Mouse (Mus musculus): Measurements from ENCODE around the gene D330045A20Rik. TPM values are rescaled to one million over a fixed set of nuclear protein-coding genes. Genes with fewer than 3 reads are reported as not detected.

Gene D330045A20Rik
- total and polyA plus RNA-seq, 3 experiments: 2.7 to 3.1 TPM; not detected in 1

Other genes with a start within 250 kb of the D330045A20Rik start
- gene Trap1a, start 146.7 kb upstream of the D330045A20Rik start, total RNA-seq (2012; rRNA removed): 383 and 424 TPM in 2 replicates
- gene Trap1a, start 146.7 kb upstream of the D330045A20Rik start, polyA plus RNA-seq (2012; ENCODE audit: insufficient read depth in 1 of 2, insufficient read length in 2 of 2, low read depth in 1 of 2, low replicate concordance in 2 of 2, missing spikeins in 1 of 2): 100 to 1,000 TPM in 1 of 2 experiments, not detected in 1; 548 TPM
- gene Rnf128, start 82.9 kb downstream of the D330045A20Rik start, total RNA-seq (2012; rRNA removed): 19.6 and 23.1 TPM in 2 replicates
- gene Rnf128, start 82.9 kb downstream of the D330045A20Rik start, polyA plus RNA-seq (2012; ENCODE audit: insufficient read depth in 1 of 2, insufficient read length in 2 of 2, low read depth in 1 of 2, low replicate concordance in 2 of 2, missing spikeins in 1 of 2): 10 to 100 TPM in 1 of 2 experiments, not detected in 1; 16.2 TPM
- 5.2 and 6.0 TPM in 2 replicates for gene Tbc1d8b, start 204.6 kb downstream of the D330045A20Rik start, total RNA-seq (2012; rRNA removed)
- 1 to 10 TPM in 1 of 2 experiments, not detected in 1; 6.2 TPM for gene Tbc1d8b, start 204.6 kb downstream of the D330045A20Rik start, polyA plus RNA-seq (2012; ENCODE audit: insufficient read depth in 1 of 2, insufficient read length in 2 of 2, low read depth in 1 of 2, low replicate concordance in 2 of 2, missing spikeins in 1 of 2)
- gene Gm15013, start 234.1 kb downstream of the D330045A20Rik start, total RNA-seq (2012; rRNA removed): not detected in 2 replicates
- under 1 TPM in 1 of 2 experiments, not detected in 1; 0.61 TPM for gene Gm15013, start 234.1 kb downstream of the D330045A20Rik start, polyA plus RNA-seq (2012; ENCODE audit: insufficient read depth in 1 of 2, insufficient read length in 2 of 2, low read depth in 1 of 2, low replicate concordance in 2 of 2, missing spikeins in 1 of 2)

Measured in MEL (cell line).